Mouse (Mus musculus) retina, postnatal 1 day (tissue): Measurements from ENCODE around the gene Gm4894.

Experiments
- DNase-seq: peaks from one replicate; pipeline ENCODE4 v3.0.0-alpha.2; 2012

Gene Gm4894

GRCm38 (mm10) chr9:49250231-49250630 is at the start of gene Gm4894:
Gene Gm4894, plus strand, starts transcription at chr9:49250531.
- DNase-seq: no peak

GRCm38 (mm10) chr9:49206331-49206730 is 44.0 kb upstream of the Gm4894 start:
- no peak for DNase-seq

GRCm38 (mm10) chr9:49211493-49211892 is 38.8 kb upstream of the Gm4894 start:
- DNase-seq: no peak

GRCm38 (mm10) chr9:49214734-49215133 is 35.6 kb upstream of the Gm4894 start:
- no peak for DNase-seq

- DNase-seq: no peak
Measured at GRCm38 (mm10) chr9:49217626-49218607, 32.4 kb upstream of the Gm4894 start.

- no peak for DNase-seq
Measured at GRCm38 (mm10) chr9:49224488-49224887, 25.8 kb upstream of the Gm4894 start.

GRCm38 (mm10) chr9:49227442-49227841 is 22.9 kb upstream of the Gm4894 start:
- no peak for DNase-seq

- DNase-seq: no peak
Measured at GRCm38 (mm10) chr9:49229054-49229453, 21.3 kb upstream of the Gm4894 start.

GRCm38 (mm10) chr9:49246839-49247238 is 3.5 kb upstream of the Gm4894 start:
- DNase-seq: peak; percentile 61

- peak; percentile 64 for DNase-seq
Measured at GRCm38 (mm10) chr9:49268949-49269348, 18.6 kb downstream of the Gm4894 start.

GRCm38 (mm10) chr9:49273566-49273965 is 23.2 kb downstream of the Gm4894 start:
- DNase-seq: peak; percentile 96

GRCm38 (mm10) chr9:49275976-49276375 is 25.6 kb downstream of the Gm4894 start:
- peak; percentile 83 for DNase-seq

GRCm38 (mm10) chr9:49276542-49277334 is 26.4 kb downstream of the Gm4894 start:
- peak; percentile 50 for DNase-seq

GRCm38 (mm10) chr9:49295101-49295500 is 44.8 kb downstream of the Gm4894 start:
- DNase-seq: peak; percentile 72

- no peak for DNase-seq
Measured at GRCm38 (mm10) chr9:49307576-49307975, 57.2 kb downstream of the Gm4894 start.

- DNase-seq: no peak
Measured at GRCm38 (mm10) chr9:49310821-49311220, 60.5 kb downstream of the Gm4894 start.

GRCm38 (mm10) chr9:49318638-49319037 is 68.3 kb downstream of the Gm4894 start:
- DNase-seq: no peak
